Mouse (Mus musculus): ENCODE results near the gene Syngr4.

GRCm38 (mm10) chr7:45908384-45908783, 11.9 kb upstream of the Syngr4 start:
- TF ChIP-seq NANOG (IDR thresholded peaks at IDR 0.05; ENCODE audit: borderline replicate concordance, low read length) (no peak), CTCF (conservative IDR thresholded peaks at IDR 0.05; ENCODE audit: low read length) (no peak)

Measured in E14TG2a.4 (cell line).